Mouse (Mus musculus) midbrain, embryonic 16.5 days (tissue): Measurements from ENCODE around the gene Slc35c2. TPM values are rescaled to one million over a fixed set of nuclear protein-coding genes. Genes with fewer than 3 reads are reported as not detected.
A peak's percentile ranks its signal among the peaks of the same experiment; 100 is the strongest.

Source experiments
- ATAC-seq: fragments of 200-750 bp; cut with Nextera tagmentation; 2 replicates; pipeline ENCODE4 v1.8.0; 2017; ENCODE audit warnings: moderate TSS enrichment
- H3K27ac ChIP-seq: fragments of 300-500 bp; sonication (generic); 2 replicates; pipeline ENCODE4 v1.5.1; 2014; ENCODE audit warnings: mild to moderate bottlenecking, low read length, mixed read lengths
- H3K27me3 ChIP-seq: fragments of 300-500 bp; sonication (generic); 2 replicates; pipeline ENCODE4 v1.6.1; 2014; ENCODE audit warnings: low read depth, low read length, mixed read lengths; ENCODE audit not compliant: control insufficient read depth, insufficient read depth
- H3K36me3 ChIP-seq: fragments of 300-500 bp; sonication (generic); 2 replicates; pipeline ENCODE4 v1.6.1; 2014; ENCODE audit warnings: mild to moderate bottlenecking, low read length, moderate library complexity, mixed read lengths; ENCODE audit not compliant: control insufficient read depth, insufficient read depth
- H3K4me1 ChIP-seq: fragments of 300-500 bp; sonication (generic); 2 replicates; pipeline ENCODE4 v1.6.1; 2014; ENCODE audit warnings: mild to moderate bottlenecking, low read length, mixed read lengths; ENCODE audit not compliant: control insufficient read depth, insufficient read depth
- H3K4me2 ChIP-seq: fragments of 300-500 bp; sonication (generic); 2 replicates; pipeline ENCODE4 v1.6.1; 2014; ENCODE audit warnings: mild to moderate bottlenecking, low read length, mixed read lengths
- H3K4me3 ChIP-seq: fragments of 300-500 bp; sonication (generic); 2 replicates; pipeline ENCODE4 v1.5.1; 2014; ENCODE audit warnings: low read depth, mild to moderate bottlenecking, low read length, moderate library complexity, mixed read lengths
- H3K9ac ChIP-seq: fragments of 300-500 bp; sonication (generic); 2 replicates; pipeline ENCODE4 v1.6.1; 2014; ENCODE audit warnings: low read depth, low read length, mixed read lengths
- H3K9me3 ChIP-seq: fragments of 300-500 bp; sonication (generic); replicated peaks from 2 replicates; pipeline ENCODE4 v1.6.1; 2014; ENCODE audit warnings: mild to moderate bottlenecking, low read length, mixed read lengths; ENCODE audit not compliant: control insufficient read depth, poor library complexity, severe bottlenecking
- WGBS: fragments of 180-500 bp; shearing (Covaris S2); extraction: QIAGEN DNeasy Blood & Tissue Kit; methylation state at CpG from one replicate; pipeline ENCODE4 v1.1.7; 2014; 5-methylcytosine and 5-hydroxymethylcytosine counted together
- polyA plus RNA-seq: library from polyadenylated mRNA; unstranded; fragments of >200 nt; fragmentation: Nextera tagmentation; extraction: Ambion mirVana; gene quantifications from 2 replicates; pipeline ENCODE4 v1.2.1, GENCODE M21; 2015

The Slc35c2 gene
- polyA plus RNA-seq, 1 experiment from 2014 or later = 68.0 TPM

DNA sequence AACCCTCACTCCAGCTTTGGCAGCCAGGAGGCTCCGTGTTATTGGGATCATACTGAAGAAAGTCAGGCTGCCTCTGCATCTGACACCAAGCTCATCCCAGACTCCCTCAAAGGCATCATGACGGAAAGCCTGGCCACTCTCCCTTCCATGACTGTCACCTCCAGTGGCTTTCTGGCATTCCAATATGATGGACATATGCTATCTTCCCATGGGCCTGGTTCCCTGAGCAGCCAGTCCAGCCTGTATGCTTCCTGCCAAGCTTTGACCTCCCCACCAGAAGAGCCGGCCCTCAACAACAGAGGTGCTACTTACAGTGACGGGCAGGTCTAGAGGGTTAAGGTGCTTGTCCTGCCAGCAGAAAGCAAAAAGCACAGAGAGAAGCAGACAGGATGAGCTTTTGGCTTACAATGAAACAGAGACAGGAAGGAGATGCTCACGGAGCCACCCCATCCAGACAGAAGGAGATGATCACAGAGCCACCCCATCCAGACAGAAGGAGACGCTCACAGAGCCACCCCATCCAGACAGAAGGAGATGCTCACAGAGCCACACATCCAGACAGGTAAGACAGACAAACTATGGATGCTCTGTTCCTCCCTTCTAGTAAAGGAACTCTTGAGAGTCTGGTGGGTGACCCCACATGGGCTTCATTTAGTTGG lies 15.8 kb upstream of the Slc35c2 start:
- no peaks in the 10 kb centered on the region for H3K27me3 ChIP-seq
- no peak for ATAC-seq
- no peaks in the 10 kb centered on the region for H3K9me3 ChIP-seq
- no peak overlapping the region for H3K4me3 ChIP-seq
- no peak overlapping the region for H3K4me2 ChIP-seq
- WGBS = 88% methylated on average over 6 of the region's 6 CpGs
- H3K9ac ChIP-seq = no peak overlapping the region
- peaks cover 41% of the 10 kb centered on the region for H3K36me3 ChIP-seq
- H3K4me1 ChIP-seq = no peaks in the 10 kb centered on the region
- no peak overlapping the region for H3K27ac ChIP-seq

DNA sequence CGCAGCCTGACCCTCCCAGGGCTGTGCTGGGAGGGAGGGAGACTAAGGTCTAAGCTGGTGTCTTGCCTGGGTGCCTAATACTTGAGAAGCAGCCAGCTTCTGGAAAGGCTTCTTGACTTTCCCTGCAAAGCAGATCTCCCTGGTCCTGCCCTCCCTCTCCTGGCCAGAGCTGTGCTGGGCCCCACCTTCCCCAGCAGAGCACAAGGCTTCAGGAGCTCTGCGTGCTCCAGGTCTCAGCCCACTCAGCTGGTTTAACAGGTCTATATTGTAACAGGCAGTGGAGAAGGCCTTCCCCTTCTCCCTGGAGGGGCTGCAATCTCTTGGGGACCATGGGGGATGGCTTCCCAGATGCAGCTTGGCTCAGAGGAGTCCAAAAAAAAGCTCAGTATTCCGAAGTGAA lies 13.7 kb upstream of the Slc35c2 start:
- ATAC-seq = no peak
- WGBS = 48% methylated on average over 3 of the region's 3 CpGs
- Histone ChIP-seq H3K4me3 (no peak overlapping the region), H3K9me3 (no peaks in the 10 kb centered on the region), H3K4me1 (no peaks in the 10 kb centered on the region), H3K9ac (no peak overlapping the region), H3K27me3 (no peaks in the 10 kb centered on the region), H3K36me3 (peaks cover 50% of the 10 kb centered on the region), H3K4me2 (no peak overlapping the region), H3K27ac (no peak overlapping the region)

DNA sequence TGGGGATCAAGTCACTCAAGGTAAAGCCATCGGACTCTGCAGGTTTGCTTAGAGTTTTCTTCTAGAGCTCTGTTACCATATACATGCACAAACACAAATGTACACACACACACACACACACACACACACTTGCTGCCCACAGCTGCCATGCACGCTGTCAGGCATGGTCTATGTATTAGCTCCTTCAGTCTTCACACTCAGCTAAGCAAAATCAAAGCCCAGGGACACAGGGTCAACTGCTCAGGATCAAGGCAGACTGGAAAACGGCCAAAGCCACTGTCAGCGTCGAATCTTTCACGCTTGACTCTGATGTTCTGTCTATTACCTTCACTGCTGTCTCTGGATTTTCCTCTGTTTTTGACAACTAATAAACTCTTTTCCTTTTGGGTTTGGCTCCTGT lies 13.2 kb upstream of the Slc35c2 start:
- no peak overlapping the region for H3K9ac ChIP-seq
- 65% methylated on average over 6 of the region's 6 CpGs for WGBS
- H3K4me1 ChIP-seq = no peaks in the 10 kb centered on the region
- no peak for ATAC-seq
- peaks cover 54% of the 10 kb centered on the region for H3K36me3 ChIP-seq
- H3K9me3 ChIP-seq = no peaks in the 10 kb centered on the region
- no peak overlapping the region for H3K4me3 ChIP-seq
- no peak overlapping the region; the same call in 1 of the 2 replicates for H3K27ac ChIP-seq
- no peaks in the 10 kb centered on the region for H3K27me3 ChIP-seq
- no peak overlapping the region for H3K4me2 ChIP-seq

DNA sequence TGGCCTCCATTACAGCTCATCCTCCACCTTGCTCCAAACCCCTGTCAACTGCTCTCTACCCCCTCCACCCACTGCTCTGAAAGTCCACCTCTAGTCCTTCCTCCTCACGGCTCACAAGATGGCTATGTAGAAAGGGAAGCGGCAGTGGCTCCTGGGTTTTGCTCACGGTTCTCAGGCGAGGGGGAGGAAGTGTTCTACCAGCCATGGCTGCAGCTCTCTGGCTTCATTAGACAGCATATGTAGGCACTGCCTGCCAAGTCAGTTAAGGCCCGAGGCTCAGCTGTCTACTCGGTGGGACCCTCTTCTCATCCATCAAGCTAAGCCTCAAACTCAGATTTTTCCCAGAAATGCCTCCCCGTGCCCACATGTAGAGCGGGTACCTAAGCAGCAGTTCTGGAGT lies 12.8 kb upstream of the Slc35c2 start:
- H3K27ac ChIP-seq = peak overlapping the region; percentile 11; the same call in 1 of the 2 replicates
- H3K27me3 ChIP-seq = no peaks in the 10 kb centered on the region
- no peak for ATAC-seq
- peaks cover 58% of the 10 kb centered on the region for H3K36me3 ChIP-seq
- H3K4me3 ChIP-seq = no peak overlapping the region
- H3K9ac ChIP-seq = no peak overlapping the region
- H3K4me1 ChIP-seq = no peaks in the 10 kb centered on the region
- 76% methylated on average over 8 of the region's 8 CpGs for WGBS
- no peak overlapping the region for H3K4me2 ChIP-seq
- H3K9me3 ChIP-seq = no peaks in the 10 kb centered on the region

DNA sequence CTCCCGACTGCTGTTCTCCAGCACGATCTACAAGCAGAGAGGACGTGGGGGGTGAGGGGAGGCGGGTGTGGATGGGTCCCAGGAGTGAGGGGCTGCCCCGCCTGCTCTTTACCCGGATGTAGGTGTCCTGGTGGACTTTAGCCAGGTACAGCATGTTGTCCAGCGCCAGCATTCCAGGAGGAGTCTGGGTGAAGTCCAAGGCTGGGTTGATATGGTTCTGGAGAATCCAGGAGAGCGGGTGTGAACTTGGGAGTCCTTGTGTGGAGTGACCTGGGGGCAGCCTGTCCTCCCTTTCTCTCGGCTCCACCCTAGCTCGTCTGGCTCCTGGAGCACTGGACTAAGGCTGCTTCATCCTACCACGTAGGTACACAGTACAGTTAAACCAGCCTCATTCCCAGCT lies 9.8 kb upstream of the Slc35c2 start:
- 93% methylated on average over 11 of the region's 11 CpGs for WGBS
- H3K27ac ChIP-seq = no peak overlapping the region
- H3K4me1 ChIP-seq = no peaks in the 10 kb centered on the region

DNA sequence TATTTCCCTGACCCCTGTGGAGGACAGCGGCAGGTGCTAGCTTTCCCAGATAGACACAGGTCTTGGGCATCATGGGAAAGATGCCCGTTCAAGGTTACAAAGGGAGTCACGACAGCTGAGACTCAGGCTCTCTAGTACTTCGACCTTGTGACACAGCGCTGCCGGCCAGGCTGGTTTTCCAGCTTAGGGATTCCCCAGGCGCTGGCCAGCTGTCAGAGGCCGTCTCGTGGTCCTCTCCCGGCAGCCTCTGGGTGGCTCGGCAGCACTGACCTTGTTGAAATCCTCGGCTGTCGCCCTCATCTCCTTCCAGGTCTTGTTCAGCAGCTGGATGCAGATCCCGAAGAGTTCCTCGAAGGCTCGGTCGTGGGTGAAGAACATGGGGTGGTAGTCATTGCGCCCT lies 8.9 kb upstream of the Slc35c2 start:
- no peaks in the 10 kb centered on the region for H3K9me3 ChIP-seq
- H3K27me3 ChIP-seq = no peaks in the 10 kb centered on the region
- ATAC-seq = no peak
- H3K27ac ChIP-seq = no peak overlapping the region
- H3K4me2 ChIP-seq = no peak overlapping the region
- peaks cover 55% of the 10 kb centered on the region for H3K36me3 ChIP-seq
- WGBS = 87% methylated on average over 18 of the region's 18 CpGs
- H3K4me3 ChIP-seq = no peak overlapping the region
- H3K4me1 ChIP-seq = no peaks in the 10 kb centered on the region
- H3K9ac ChIP-seq = no peak overlapping the region

More for the DNA sequence above, 9.8 kb upstream of the Slc35c2 start:
- no peak overlapping the region for H3K4me3 ChIP-seq
- H3K27me3 ChIP-seq = no peaks in the 10 kb centered on the region
- H3K9ac ChIP-seq = no peak overlapping the region
- H3K36me3 ChIP-seq = peaks cover 57% of the 10 kb centered on the region
- no peak for ATAC-seq
- no peaks in the 10 kb centered on the region for H3K9me3 ChIP-seq
- no peak overlapping the region for H3K4me2 ChIP-seq

DNA sequence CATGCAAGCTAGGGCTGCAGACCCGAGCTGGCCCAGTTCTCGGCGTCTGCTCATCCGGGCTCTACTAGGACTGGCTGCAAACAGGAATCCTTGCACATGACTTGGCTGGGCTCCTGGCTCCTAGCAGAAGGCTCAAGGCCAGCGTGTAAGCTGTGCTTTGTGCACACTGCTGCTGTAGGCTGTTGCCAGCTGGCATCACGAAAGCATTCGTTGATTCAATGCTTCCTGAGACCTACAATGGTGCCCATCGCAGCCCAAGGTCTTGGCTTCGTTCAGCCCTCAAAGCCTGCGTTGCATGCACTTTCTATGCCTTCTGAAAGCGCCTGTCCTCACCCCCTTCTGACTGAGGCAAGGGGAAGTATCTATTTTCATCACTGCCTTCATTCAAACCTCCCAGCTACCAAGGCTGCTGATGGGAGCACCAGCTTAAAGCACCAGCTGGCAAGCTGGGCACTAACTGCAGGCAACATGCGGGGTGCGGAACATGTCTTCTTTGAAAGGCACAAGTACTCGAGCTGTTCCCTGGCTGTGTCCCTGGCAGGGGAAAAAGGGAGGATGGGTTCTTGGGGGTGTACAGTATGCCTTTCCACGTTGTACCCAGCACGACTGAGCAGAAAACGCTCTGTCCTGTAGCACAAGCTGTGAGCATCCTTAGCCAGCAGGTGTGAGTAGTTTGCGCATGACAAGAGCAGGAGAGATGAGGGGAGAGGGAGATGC lies 804 bp upstream of the Slc35c2 start:
- Histone ChIP-seq H3K27ac (peak overlapping the region; percentile 80), H3K36me3 (peaks cover 22% of the 10 kb centered on the region), H3K27me3 (no peaks in the 10 kb centered on the region), H3K4me1 (peaks cover 21% of the 10 kb centered on the region), H3K9me3 (no peaks in the 10 kb centered on the region), H3K4me3 (peak overlapping the region; percentile 59), H3K9ac (peak overlapping the region; percentile 78), H3K4me2 (peak overlapping the region; percentile 84)
- 51% methylated on average over 18 of the region's 18 CpGs for WGBS
- ATAC-seq = peak; percentile 86

DNA sequence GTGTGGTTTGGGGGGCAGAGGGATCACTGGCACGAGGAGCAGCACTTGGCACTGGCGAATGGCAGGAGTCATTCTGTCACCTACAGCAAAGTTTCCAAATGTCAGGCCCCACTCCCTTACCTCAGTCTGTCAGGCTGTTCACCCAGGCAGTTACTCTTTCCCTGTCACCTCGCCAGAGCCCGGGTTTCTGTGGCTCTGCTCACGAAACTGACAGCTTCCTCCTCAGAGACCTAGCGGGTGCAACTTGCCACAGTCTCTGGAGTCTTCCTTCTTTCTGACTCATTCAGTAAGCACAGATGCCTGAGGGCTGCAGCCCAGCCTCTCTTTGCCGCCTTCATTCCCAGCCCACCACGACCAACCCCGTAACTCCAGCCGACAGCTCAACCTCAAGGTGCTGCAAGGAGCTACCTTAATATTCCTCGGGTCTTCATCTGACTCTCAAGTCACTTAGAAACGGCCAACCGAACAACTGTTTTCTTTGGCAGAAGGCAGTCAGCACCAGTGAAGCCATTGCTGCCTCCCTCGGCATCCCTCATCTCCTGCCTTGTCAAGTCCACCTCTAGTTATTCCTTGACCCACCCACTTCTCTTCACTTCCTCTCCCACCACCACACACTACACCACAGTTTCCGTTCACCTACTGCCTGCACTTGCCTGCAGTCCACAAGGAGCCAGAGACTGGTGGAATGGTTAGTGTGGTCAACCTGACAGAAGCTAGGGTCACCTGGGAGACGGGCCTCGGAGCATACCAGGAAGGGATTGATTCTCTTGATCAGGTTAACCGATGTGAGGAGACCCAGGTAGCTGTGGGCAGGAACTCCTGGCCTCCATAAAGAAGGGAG lies 1.1 kb downstream of the Slc35c2 start:
- H3K9ac ChIP-seq = peak overlapping the region; percentile 78
- H3K27me3 ChIP-seq = no peaks in the 10 kb centered on the region
- H3K9me3 ChIP-seq = no peaks in the 10 kb centered on the region
- no peak for ATAC-seq
- peak overlapping the region; percentile 84 for H3K4me2 ChIP-seq
- 75% methylated on average over 18 of the region's 18 CpGs for WGBS
- no peak overlapping the region for H3K27ac ChIP-seq
- peaks cover 14% of the 10 kb centered on the region for H3K36me3 ChIP-seq
- H3K4me3 ChIP-seq = peak overlapping the region; percentile 59
- H3K4me1 ChIP-seq = peaks cover 30% of the 10 kb centered on the region

DNA sequence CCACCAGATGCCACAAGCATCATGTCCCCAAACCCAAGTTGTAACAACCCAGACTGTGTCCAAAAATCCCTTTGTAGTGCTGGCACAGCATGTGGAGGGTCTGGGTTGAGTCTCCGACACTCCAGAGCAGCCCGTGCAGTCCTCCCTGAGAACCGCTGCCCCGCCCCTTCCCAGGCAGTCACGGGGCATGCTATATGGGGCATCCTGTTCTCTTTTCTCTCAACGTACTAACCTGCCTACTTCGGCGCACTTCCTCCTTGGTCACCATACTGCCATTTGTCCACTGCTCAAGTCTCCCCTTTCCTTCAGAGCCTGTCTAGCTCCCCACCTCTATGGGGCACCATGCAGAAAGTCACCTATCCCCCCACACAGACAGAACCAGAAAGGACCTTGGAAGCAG lies 2.0 kb downstream of the Slc35c2 start:
- Histone ChIP-seq H3K4me3 (no peak overlapping the region), H3K4me2 (no peak overlapping the region), H3K27ac (no peak overlapping the region), H3K4me1 (peaks cover 30% of the 10 kb centered on the region), H3K9me3 (no peaks in the 10 kb centered on the region), H3K27me3 (no peaks in the 10 kb centered on the region), H3K36me3 (peaks cover 10% of the 10 kb centered on the region), H3K9ac (no peak overlapping the region)
- no peak for ATAC-seq
- WGBS = 91% methylated on average over 8 of the region's 8 CpGs
